Mouse (Mus musculus) liver, adult 2 months (tissue): ENCODE measurements around the gene Ubl5.

Experiments
- CTCF ChIP-seq: fragments of 200-500 bp; IDR thresholded peaks from 2 replicates; pipeline ENCODE4 v1.5.1; 2011; ENCODE audit warnings: low read depth, low read length, control low read depth
- POLR2A ChIP-seq: fragments of 200-500 bp; IDR thresholded peaks from 2 replicates; pipeline ENCODE4 v1.6.1; 2011; ENCODE audit warnings: low read length, control low read depth; ENCODE audit not compliant: insufficient read depth; ENCODE audit errors: extremely low read depth

- TF ChIP-seq CTCF: no peak
- TF ChIP-seq POLR2A: no peak
These were observed 20.2 kb downstream of the Ubl5 start for GRCm38 (mm10) chr9:20662874-20663273.
